Mouse (Mus musculus): ENCODE data around the gene Bbx.

DNA sequence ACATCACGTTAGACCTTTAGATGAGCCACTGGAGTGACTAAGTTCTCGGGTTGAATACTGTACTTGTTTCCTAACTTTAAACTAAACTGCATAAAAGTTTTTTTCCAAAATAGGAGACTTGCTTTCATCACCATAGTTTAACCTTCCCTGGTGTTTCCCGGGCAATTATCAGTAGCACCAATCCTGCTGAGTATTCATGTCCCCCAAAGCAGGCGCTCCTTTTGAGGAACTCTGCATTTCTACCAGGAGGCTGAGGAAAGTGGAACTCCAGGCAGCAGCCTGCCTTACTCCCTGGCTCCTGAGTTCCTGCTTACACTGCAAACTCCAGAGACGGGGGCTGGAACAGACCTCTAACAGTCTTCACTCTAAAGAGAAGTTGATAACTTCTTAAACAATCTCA is 65.6 kb downstream of the Bbx start:
- TF ChIP-seq CTCF (IDR thresholded peaks at IDR 0.05; ENCODE audit: control insufficient read depth, insufficient read depth, insufficient replicate concordance, low read depth, low read length) (no peak), POLR2A (IDR thresholded peaks at IDR 0.05; ENCODE audit: control insufficient read depth, low read depth, low read length) (no peak)
